Mouse (Mus musculus) embryonic facial prominence, embryonic 10.5 days (tissue): ENCODE data around the gene Galnt14. TPM values are rescaled to one million over a fixed set of nuclear protein-coding genes. Genes with fewer than 3 reads are reported as not detected.

Experiments used
- DNase-seq: peaks from one replicate; pipeline ENCODE4 v3.0.0-alpha.2; 2017; ENCODE audit warnings: low spot score
- H3K27ac ChIP-seq: fragments of 300-500 bp; sonication (generic); replicated peaks from 2 replicates; pipeline ENCODE4 v1.5.1; 2016; ENCODE audit warnings: mild to moderate bottlenecking
- H3K27me3 ChIP-seq: fragments of 300-500 bp; sonication (generic); replicated peaks from 2 replicates; pipeline ENCODE4 v1.6.1; 2016; ENCODE audit warnings: low read depth, mild to moderate bottlenecking; ENCODE audit not compliant: poor library complexity, severe bottlenecking
- H3K36me3 ChIP-seq: fragments of 300-500 bp; sonication (generic); replicated peaks from 2 replicates; pipeline ENCODE4 v1.6.1; 2016; ENCODE audit warnings: mild to moderate bottlenecking, moderate library complexity
- H3K4me1 ChIP-seq: fragments of 300-500 bp; sonication (generic); 2 replicates; pipeline ENCODE4 v1.6.1; 2016
- H3K4me3 ChIP-seq: fragments of 300-500 bp; sonication (generic); 2 replicates; pipeline ENCODE4 v1.5.1; 2016; ENCODE audit warnings: mild to moderate bottlenecking, moderate library complexity
- H3K9me3 ChIP-seq: fragments of 300-500 bp; sonication (generic); 2 replicates; pipeline ENCODE4 v1.6.1; 2016; ENCODE audit warnings: mild to moderate bottlenecking
- WGBS: fragments of 180-500 bp; shearing (Covaris S2); methylation state at CpG from one replicate; pipeline ENCODE4 v1.1.7; 2016; 5-methylcytosine and 5-hydroxymethylcytosine counted together
- polyA plus RNA-seq: library from polyadenylated mRNA; unstranded; fragments of >200 nt; fragmentation: Nextera tagmentation; extraction: Ambion mirVana; gene quantifications from 2 replicates; pipeline ENCODE4 v1.2.1, GENCODE M21; 2016

The Galnt14 gene
- polyA plus RNA-seq, 1 experiment from 2014 or later, result 1.9 TPM

- DNase-seq, result no peak
- no peak overlapping the region for H3K27ac ChIP-seq
- no peaks in the 10 kb centered on the region for H3K9me3 ChIP-seq
- no peaks in the 10 kb centered on the region for H3K36me3 ChIP-seq
- no peaks in the 10 kb centered on the region for H3K4me1 ChIP-seq
- H3K4me3 ChIP-seq, result no peak overlapping the region
- H3K27me3 ChIP-seq, result no peaks in the 10 kb centered on the region
- WGBS, result 60% methylated on average over 5 of the region's 5 CpGs
These were observed 56.0 kb downstream of the Galnt14 start for GRCm38 (mm10) chr17:73654261-73654660.

GRCm38 (mm10) chr17:73649371-73649770, 60.9 kb downstream of the Galnt14 start:
- 86% methylated on average over 6 of the region's 6 CpGs for WGBS
- no peak overlapping the region for H3K4me3 ChIP-seq
- H3K27ac ChIP-seq, result no peak overlapping the region
- no peaks in the 10 kb centered on the region for H3K9me3 ChIP-seq
- no peaks in the 10 kb centered on the region for H3K27me3 ChIP-seq
- no peaks in the 10 kb centered on the region for H3K36me3 ChIP-seq
- no peak for DNase-seq
- H3K4me1 ChIP-seq, result peaks cover 9% of the 10 kb centered on the region; the same call in 1 of the 2 replicates

- WGBS, result 89% methylated on average over 7 of the region's 7 CpGs
- H3K9me3 ChIP-seq, result no peaks in the 10 kb centered on the region
- no peak overlapping the region for H3K27ac ChIP-seq
These were observed 68.6 kb downstream of the Galnt14 start for GRCm38 (mm10) chr17:73641676-73642075.

GRCm38 (mm10) chr17:73640117-73640480, 70.2 kb downstream of the Galnt14 start:
- Histone ChIP-seq H3K4me3 (no peak overlapping the region), H3K27me3 (no peaks in the 10 kb centered on the region), H3K27ac (no peak overlapping the region), H3K36me3 (no peaks in the 10 kb centered on the region), H3K4me1 (peaks cover 10% of the 10 kb centered on the region), H3K9me3 (no peaks in the 10 kb centered on the region)
- WGBS, result 39% methylated on average over 3 of the region's 3 CpGs
- DNase-seq, result no peak

More at GRCm38 (mm10) chr17:73641676-73642075, 68.6 kb downstream of the Galnt14 start:
- Histone ChIP-seq H3K4me1 (peaks cover 20% of the 10 kb centered on the region), H3K27me3 (no peaks in the 10 kb centered on the region), H3K4me3 (no peak overlapping the region), H3K36me3 (no peaks in the 10 kb centered on the region)
- no peak for DNase-seq

GRCm38 (mm10) chr17:73639401-73640116, 70.7 kb downstream of the Galnt14 start:
- peak; percentile 57 for DNase-seq
- H3K27me3 ChIP-seq, result no peaks in the 10 kb centered on the region
- no peak overlapping the region for H3K4me3 ChIP-seq
- WGBS, result 33% methylated on average over 6 of the region's 6 CpGs
- peaks cover 13% of the 10 kb centered on the region for H3K4me1 ChIP-seq
- H3K9me3 ChIP-seq, result no peaks in the 10 kb centered on the region
- H3K36me3 ChIP-seq, result no peaks in the 10 kb centered on the region
- H3K27ac ChIP-seq, result no peak overlapping the region

- Histone ChIP-seq H3K9me3 (no peaks in the 10 kb centered on the region), H3K36me3 (no peaks in the 10 kb centered on the region), H3K27me3 (no peaks in the 10 kb centered on the region), H3K4me1 (peaks cover 19% of the 10 kb centered on the region), H3K27ac (no peak overlapping the region), H3K4me3 (no peak overlapping the region)
- DNase-seq, result no peak
- WGBS, result 94% methylated on average over 5 of the region's 5 CpGs
These were observed 73.3 kb downstream of the Galnt14 start for GRCm38 (mm10) chr17:73636988-73637387.

GRCm38 (mm10) chr17:73634896-73635295, 75.4 kb downstream of the Galnt14 start:
- peaks cover 15% of the 10 kb centered on the region for H3K4me1 ChIP-seq
- WGBS, result 56% methylated on average over 2 of the region's 2 CpGs
- H3K27me3 ChIP-seq, result no peaks in the 10 kb centered on the region
- H3K27ac ChIP-seq, result no peak overlapping the region
- no peak overlapping the region for H3K4me3 ChIP-seq
- no peaks in the 10 kb centered on the region for H3K36me3 ChIP-seq
- no peak for DNase-seq
- no peaks in the 10 kb centered on the region for H3K9me3 ChIP-seq

GRCm38 (mm10) chr17:73633991-73634710, 76.1 kb downstream of the Galnt14 start:
- Histone ChIP-seq H3K4me1 (peaks cover 9% of the 10 kb centered on the region), H3K36me3 (no peaks in the 10 kb centered on the region), H3K27ac (no peak overlapping the region), H3K9me3 (no peaks in the 10 kb centered on the region), H3K4me3 (no peak overlapping the region), H3K27me3 (no peaks in the 10 kb centered on the region)
- WGBS, result 74% methylated on average over 11 of the region's 11 CpGs
- no peak for DNase-seq

- no peak for DNase-seq
- 93% methylated on average over 14 of the region's 14 CpGs for WGBS
- Histone ChIP-seq H3K4me1 (no peaks in the 10 kb centered on the region), H3K36me3 (no peaks in the 10 kb centered on the region), H3K27ac (no peak overlapping the region), H3K4me3 (no peak overlapping the region), H3K27me3 (no peaks in the 10 kb centered on the region), H3K9me3 (no peaks in the 10 kb centered on the region)
These were observed 81.9 kb downstream of the Galnt14 start for GRCm38 (mm10) chr17:73628263-73628914.

GRCm38 (mm10) chr17:73626912-73627311, 83.3 kb downstream of the Galnt14 start:
- H3K27me3 ChIP-seq, result no peaks in the 10 kb centered on the region
- H3K27ac ChIP-seq, result no peak overlapping the region
- no peak for DNase-seq
- no peaks in the 10 kb centered on the region for H3K4me1 ChIP-seq
- no peaks in the 10 kb centered on the region for H3K9me3 ChIP-seq
- H3K4me3 ChIP-seq, result no peak overlapping the region
- 85% methylated on average over 4 of the region's 4 CpGs for WGBS
- no peaks in the 10 kb centered on the region for H3K36me3 ChIP-seq

GRCm38 (mm10) chr17:73620049-73620448, 90.2 kb downstream of the Galnt14 start:
- DNase-seq, result no peak
- no peaks in the 10 kb centered on the region for H3K36me3 ChIP-seq
- no peaks in the 10 kb centered on the region for H3K4me1 ChIP-seq
- no peak overlapping the region for H3K4me3 ChIP-seq
- H3K27me3 ChIP-seq, result no peaks in the 10 kb centered on the region
- no peaks in the 10 kb centered on the region for H3K9me3 ChIP-seq
- H3K27ac ChIP-seq, result no peak overlapping the region
- 87% methylated on average over 4 of the region's 4 CpGs for WGBS

GRCm38 (mm10) chr17:73602552-73603478, 107.4 kb downstream of the Galnt14 start:
- H3K4me1 ChIP-seq, result no peaks in the 10 kb centered on the region
- H3K9me3 ChIP-seq, result no peaks in the 10 kb centered on the region
- no peak for DNase-seq
- H3K36me3 ChIP-seq, result no peaks in the 10 kb centered on the region
- 79% methylated on average over 5 of the region's 5 CpGs for WGBS
- no peak overlapping the region for H3K27ac ChIP-seq
- no peaks in the 10 kb centered on the region for H3K27me3 ChIP-seq
- no peak overlapping the region for H3K4me3 ChIP-seq
